Mouse (Mus musculus) G1E (cell line): Measurements from ENCODE around the gene Ptprg.

Experiments used
- CTCF ChIP-seq: IDR thresholded peaks from 2 replicates; pipeline ENCODE4 v1.5.1; 2012; ENCODE audit warnings: low read depth, low read length, inconsistent platforms, mixed read lengths
- GATA1 ChIP-seq: IDR thresholded peaks from 2 replicates; pipeline ENCODE4 v1.6.1; 2012; ENCODE audit warnings: borderline replicate concordance, low read length, inconsistent platforms, mixed read lengths
- GATA2 ChIP-seq: IDR thresholded peaks from 2 replicates; pipeline ENCODE4 v1.6.1; 2012; ENCODE audit warnings: low read depth, low read length, inconsistent platforms, borderline replicate concordance
- POLR2AphosphoS5 ChIP-seq: IDR thresholded peaks from 2 replicates; pipeline ENCODE4 v1.6.1; 2012; ENCODE audit warnings: low read depth, low read length, inconsistent platforms; ENCODE audit not compliant: insufficient replicate concordance
- TAL1 ChIP-seq: conservative IDR thresholded peaks from 2 replicates; pipeline ENCODE4 v1.6.1; 2012; ENCODE audit warnings: low read depth, low read length, inconsistent platforms, mixed read lengths

GRCm38 (mm10) chr14:11818721-11819120, 265.4 kb downstream of the Ptprg start:
- TF ChIP-seq TAL1, result no peak
- no peak for TF ChIP-seq CTCF
- TF ChIP-seq POLR2AphosphoS5, result no peak
- TF ChIP-seq GATA1, result no peak
- TF ChIP-seq GATA2, result no peak
